Mouse (Mus musculus) embryonic fibroblast, embryonic 13.5 days (primary cell): Measurements from ENCODE around the gene Crisp2. TPM values are rescaled to one million over a fixed set of nuclear protein-coding genes. Genes with fewer than 3 reads are reported as not detected.
A peak's percentile ranks its signal among the peaks of the same experiment; 100 is the strongest.

Experiments used
- H3K27ac ChIP-seq: 2 replicates; pipeline ENCODE4 v1.5.1; 2012; ENCODE audit warnings: low read length, control low read depth, inconsistent platforms; ENCODE audit not compliant: insufficient read depth
- H3K4me1 ChIP-seq: 2 replicates; pipeline ENCODE4 v1.6.1; 2011; ENCODE audit warnings: low read length; ENCODE audit not compliant: control insufficient read depth, insufficient read depth
- H3K4me3 ChIP-seq: 2 replicates; pipeline ENCODE4 v1.5.1; 2011; ENCODE audit warnings: mild to moderate bottlenecking, control low read depth, low read length; ENCODE audit not compliant: insufficient read depth
- CTCF ChIP-seq: IDR thresholded peaks from 2 replicates; pipeline ENCODE4 v1.5.1; 2011; ENCODE audit warnings: mild to moderate bottlenecking, control low read depth, low read length, moderate library complexity, borderline replicate concordance; ENCODE audit not compliant: insufficient read depth
- POLR2A ChIP-seq: IDR thresholded peaks from 2 replicates; pipeline ENCODE4 v1.6.1; 2011; ENCODE audit warnings: low read depth, mild to moderate bottlenecking, control low read depth, low read length, moderate library complexity
- polyA plus RNA-seq: library from polyadenylated mRNA; stranded (reverse); fragments of >200 nt; gene quantifications from 2 replicates; pipeline ENCODE4 v1.2.4, GENCODE M21; 2011; ENCODE audit warnings: low read depth; ENCODE audit not compliant: missing spikeins, insufficient read length

Gene Crisp2
- polyA plus RNA-seq, 1 experiment, result not detected

- no peak within 1 kb of the TSS for H3K4me3 ChIP-seq
- no peak within 1 kb of the TSS for H3K27ac ChIP-seq
- no peak for TF ChIP-seq CTCF
- TF ChIP-seq POLR2A, result no peak
- no peaks in the 10 kb centered on the region for H3K4me1 ChIP-seq
These were observed 4.1 kb upstream of the Crisp2 start, which contains the start of gene Rhag for GRCm38 (mm10) chr17:40810934-40811333. TSS of gene Rhag (plus strand) at chr17:40811126.

- Histone ChIP-seq H3K27ac (0 out of 2 replicates have a peak overlapping the region, but pooled peaks have one; percentile 17), H3K4me3 (no peak overlapping the region), H3K4me1 (no peaks in the 10 kb centered on the region)
- no peak for TF ChIP-seq CTCF
- TF ChIP-seq POLR2A, result no peak
These were observed 1.3 kb upstream of the Crisp2 start for GRCm38 (mm10) chr17:40808071-40808470.

- Histone ChIP-seq H3K4me3 (no peak overlapping the region), H3K27ac (peak overlapping the region; percentile 62; the same call in 1 of the 2 replicates), H3K4me1 (no peaks in the 10 kb centered on the region)
- TF ChIP-seq POLR2A (no peak), CTCF (no peak)
These were observed 253 bp downstream of the Crisp2 start for GRCm38 (mm10) chr17:40806550-40806949.

- no peak overlapping the region for H3K4me3 ChIP-seq
- no peaks in the 10 kb centered on the region for H3K4me1 ChIP-seq
- H3K27ac ChIP-seq, result peak overlapping the region; percentile 4; the same call in 1 of the 2 replicates
- TF ChIP-seq POLR2A (no peak), CTCF (no peak)
These were observed 4.0 kb downstream of the Crisp2 start for GRCm38 (mm10) chr17:40802707-40803340.

GRCm38 (mm10) chr17:40793921-40794854 lies 12.6 kb downstream of the Crisp2 start:
- H3K4me3 ChIP-seq, result no peak overlapping the region
- no peak for TF ChIP-seq POLR2A
- no peak for TF ChIP-seq CTCF
- no peak overlapping the region for H3K27ac ChIP-seq

GRCm38 (mm10) chr17:40789877-40790276 lies 16.9 kb downstream of the Crisp2 start:
- no peaks in the 10 kb centered on the region for H3K4me1 ChIP-seq
- H3K27ac ChIP-seq, result no peak overlapping the region
- TF ChIP-seq CTCF, result no peak
- no peak for TF ChIP-seq POLR2A
- H3K4me3 ChIP-seq, result no peak overlapping the region

More at GRCm38 (mm10) chr17:40793921-40794854, 12.6 kb downstream of the Crisp2 start:
- no peaks in the 10 kb centered on the region for H3K4me1 ChIP-seq

GRCm38 (mm10) chr17:40767120-40767519 lies 39.7 kb downstream of the Crisp2 start:
- H3K4me3 ChIP-seq, result no peak overlapping the region
- no peak overlapping the region for H3K27ac ChIP-seq
- TF ChIP-seq POLR2A (no peak), CTCF (no peak)
- H3K4me1 ChIP-seq, result no peaks in the 10 kb centered on the region

- no peak overlapping the region for H3K27ac ChIP-seq
- TF ChIP-seq POLR2A (no peak), CTCF (no peak)
- no peaks in the 10 kb centered on the region for H3K4me1 ChIP-seq
- no peak overlapping the region for H3K4me3 ChIP-seq
These were observed 43.1 kb downstream of the Crisp2 start for GRCm38 (mm10) chr17:40763662-40764061.

- Histone ChIP-seq H3K27ac (no peak overlapping the region), H3K4me1 (no peaks in the 10 kb centered on the region), H3K4me3 (no peak overlapping the region)
- TF ChIP-seq POLR2A, result no peak
- TF ChIP-seq CTCF, result no peak
These were observed 75.1 kb downstream of the Crisp2 start for GRCm38 (mm10) chr17:40731724-40732123.
